Mouse (Mus musculus): Measurements from ENCODE around the gene Casq2. TPM values are rescaled to one million over a fixed set of nuclear protein-coding genes. Genes with fewer than 3 reads are reported as not detected.

Casq2 gene
- polyA plus RNA-seq, 1 experiment from 2014 or later, result 0.95 TPM

DNA sequence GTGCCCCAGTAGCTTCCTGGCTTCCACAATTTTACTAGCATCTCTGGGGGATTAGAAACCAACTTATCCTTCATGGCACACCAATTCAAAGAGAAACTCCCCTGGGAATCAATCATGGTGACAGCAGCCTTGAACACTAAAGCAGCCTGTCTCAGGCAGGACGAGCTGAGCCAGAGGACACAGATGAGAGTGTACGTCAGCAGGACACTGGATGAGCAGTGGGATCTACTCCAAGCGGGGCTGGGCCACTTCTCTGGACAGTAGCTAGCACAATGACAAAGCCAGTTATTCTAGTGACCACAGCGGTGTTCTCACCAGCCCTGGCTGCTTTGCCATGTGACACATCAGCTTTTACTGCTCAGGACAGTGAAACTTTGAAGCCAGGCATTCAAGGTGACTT lies 95.0 kb downstream of the Casq2 start:
- Histone ChIP-seq H3K4me1 (replicated peaks; ENCODE audit: control insufficient read depth, insufficient read depth, low read length) (no peaks in the 10 kb centered on the region), H3K27ac (ENCODE audit: low read depth, low read length) (no peak overlapping the region), H3K4me2 (no peak overlapping the region), H3K36me3 (ENCODE audit: control insufficient read depth, insufficient read depth, low read length) (peaks cover 2% of the 10 kb centered on the region; the same call in 1 of the 2 replicates), H3K27me3 (replicated peaks; ENCODE audit: control insufficient read depth, insufficient read depth, low read length) (no peaks in the 10 kb centered on the region), H3K9me3 (ENCODE audit: control insufficient read depth, low read length) (no peaks in the 10 kb centered on the region), H3K9ac (ENCODE audit: low read depth, low read length) (no peak overlapping the region), H3K4me3 (ENCODE audit: low read depth, low read length) (no peak overlapping the region)
- no peak for ATAC-seq (replicated peaks; ENCODE audit: low FRiP score)
- no peak for DNase-seq (ENCODE audit: low spot score)
- WGBS, result 85% methylated on average over 4 of the region's 4 CpGs

DNA sequence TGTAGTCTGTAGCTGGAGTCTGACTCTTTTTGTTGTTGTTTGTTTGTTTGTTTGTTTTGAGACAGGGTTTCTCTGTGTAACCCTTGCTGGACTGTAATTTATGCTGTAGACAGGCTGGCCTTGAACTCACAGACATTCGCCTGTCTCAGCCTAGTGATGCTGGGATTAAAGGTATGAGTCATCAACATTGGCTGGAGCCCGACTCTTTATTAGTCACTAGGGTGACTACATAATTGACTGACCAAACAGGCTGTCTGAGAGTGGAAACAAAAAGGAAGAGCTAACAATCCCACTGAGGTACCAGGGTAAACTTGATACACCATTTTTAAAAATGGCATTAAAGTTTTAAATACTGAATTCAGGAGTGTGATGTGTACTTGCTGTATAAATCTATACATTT lies 96.4 kb downstream of the Casq2 start:
- H3K4me3 ChIP-seq (ENCODE audit: low read depth, low read length), result no peak overlapping the region
- no peaks in the 10 kb centered on the region for H3K27me3 ChIP-seq (replicated peaks; ENCODE audit: control insufficient read depth, insufficient read depth, low read length)
- 92% methylated on average over 2 of the region's 2 CpGs for WGBS
- H3K4me1 ChIP-seq (replicated peaks; ENCODE audit: control insufficient read depth, insufficient read depth, low read length), result no peaks in the 10 kb centered on the region
- no peak overlapping the region for H3K27ac ChIP-seq (ENCODE audit: low read depth, low read length)
- no peak for DNase-seq (ENCODE audit: low spot score)
- no peaks in the 10 kb centered on the region for H3K9me3 ChIP-seq (ENCODE audit: control insufficient read depth, low read length)
- peaks cover 4% of the 10 kb centered on the region; the same call in 1 of the 2 replicates for H3K36me3 ChIP-seq (ENCODE audit: control insufficient read depth, insufficient read depth, low read length)
- ATAC-seq (replicated peaks; ENCODE audit: low FRiP score), result no peak
- no peak overlapping the region for H3K9ac ChIP-seq (ENCODE audit: low read depth, low read length)
- no peak overlapping the region for H3K4me2 ChIP-seq

DNA sequence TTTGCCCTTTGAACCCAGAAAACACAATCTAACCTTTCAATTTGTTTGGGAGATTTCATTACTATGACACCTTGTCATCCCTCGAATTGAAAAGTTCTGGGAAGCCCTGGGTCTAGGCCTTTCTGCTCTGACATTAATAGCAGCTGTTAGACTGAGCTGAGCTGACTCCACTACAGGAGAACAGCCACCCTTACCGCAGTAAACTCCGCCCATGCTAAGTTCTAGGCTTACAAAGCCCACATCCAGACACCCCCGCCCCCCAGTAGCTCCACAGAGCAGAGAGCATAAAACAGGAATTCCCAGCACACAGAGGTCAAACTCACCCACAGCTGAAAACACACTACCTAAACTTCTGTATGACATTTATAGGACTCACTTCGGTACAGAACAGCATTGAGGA lies 98.5 kb downstream of the Casq2 start:
- no peak overlapping the region for H3K9ac ChIP-seq (ENCODE audit: low read depth, low read length)
- H3K4me3 ChIP-seq (ENCODE audit: low read depth, low read length), result no peak overlapping the region
- WGBS, result 79% methylated on average over 5 of the region's 5 CpGs
- H3K4me1 ChIP-seq (replicated peaks; ENCODE audit: control insufficient read depth, insufficient read depth, low read length), result no peaks in the 10 kb centered on the region
- H3K4me2 ChIP-seq, result no peak overlapping the region
- no peaks in the 10 kb centered on the region for H3K27me3 ChIP-seq (replicated peaks; ENCODE audit: control insufficient read depth, insufficient read depth, low read length)
- no peaks in the 10 kb centered on the region for H3K9me3 ChIP-seq (ENCODE audit: control insufficient read depth, low read length)
- H3K36me3 ChIP-seq (ENCODE audit: control insufficient read depth, insufficient read depth, low read length), result peaks cover 4% of the 10 kb centered on the region; the same call in 1 of the 2 replicates
- H3K27ac ChIP-seq (ENCODE audit: low read depth, low read length), result no peak overlapping the region
- DNase-seq (ENCODE audit: low spot score) (no peak), ATAC-seq (replicated peaks; ENCODE audit: low FRiP score) (no peak)

DNA sequence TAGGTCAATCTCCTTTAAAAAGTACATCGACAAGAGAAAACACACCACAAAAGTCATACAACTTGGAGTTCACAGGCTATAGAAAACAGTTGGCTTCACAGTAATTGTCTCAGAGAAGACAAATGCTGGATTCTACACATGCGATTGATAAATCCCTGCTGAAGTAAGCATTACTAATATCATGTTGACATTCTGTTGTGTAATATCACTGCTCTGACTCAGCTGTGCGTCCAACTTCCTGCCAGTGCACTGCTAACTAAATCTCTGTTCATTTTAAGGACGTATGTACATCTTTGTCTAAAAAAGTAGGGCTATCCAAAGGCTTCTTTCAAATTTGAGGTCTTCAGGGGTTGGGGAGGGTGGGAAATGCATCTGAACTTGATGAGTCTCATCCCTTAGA lies 101.2 kb downstream of the Casq2 start:
- DNase-seq (ENCODE audit: low spot score), result no peak
- H3K9ac ChIP-seq (ENCODE audit: low read depth, low read length), result no peak overlapping the region
- no peak overlapping the region for H3K4me2 ChIP-seq
- H3K27me3 ChIP-seq (replicated peaks; ENCODE audit: control insufficient read depth, insufficient read depth, low read length), result no peaks in the 10 kb centered on the region
- H3K36me3 ChIP-seq (ENCODE audit: control insufficient read depth, insufficient read depth, low read length), result peaks cover 4% of the 10 kb centered on the region; the same call in 1 of the 2 replicates
- H3K4me1 ChIP-seq (replicated peaks; ENCODE audit: control insufficient read depth, insufficient read depth, low read length), result no peaks in the 10 kb centered on the region; the same call in 1 of the 2 replicates
- ATAC-seq (replicated peaks; ENCODE audit: low FRiP score), result no peak
- H3K27ac ChIP-seq (ENCODE audit: low read depth, low read length), result no peak overlapping the region
- 74% methylated on average over 4 of the region's 4 CpGs for WGBS
- H3K4me3 ChIP-seq (ENCODE audit: low read depth, low read length), result no peak overlapping the region
- H3K9me3 ChIP-seq (ENCODE audit: control insufficient read depth, low read length), result no peaks in the 10 kb centered on the region

DNA sequence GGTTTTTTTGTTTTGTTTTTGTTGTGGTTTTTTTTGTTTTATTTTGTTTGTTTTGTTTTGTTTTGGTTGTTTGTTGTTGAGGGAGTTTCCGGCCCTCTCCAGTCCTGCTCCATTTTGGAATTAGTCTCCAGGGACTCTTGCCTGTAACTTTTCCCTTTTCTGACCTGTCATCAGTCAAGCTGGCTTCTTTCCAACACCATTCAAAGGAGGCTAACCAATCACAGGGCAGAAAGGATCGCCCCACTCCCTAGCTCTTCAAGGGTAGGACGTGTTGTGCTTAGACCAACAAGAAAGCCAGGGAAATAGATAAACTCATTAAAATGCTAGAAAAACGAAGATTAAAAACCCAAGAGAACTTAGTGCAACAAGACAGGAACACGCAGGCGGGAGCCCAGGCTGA lies 102.8 kb downstream of the Casq2 start:
- no peaks in the 10 kb centered on the region for H3K9me3 ChIP-seq (ENCODE audit: control insufficient read depth, low read length)
- ATAC-seq (replicated peaks; ENCODE audit: low FRiP score) (no peak), DNase-seq (ENCODE audit: low spot score) (no peak)
- H3K4me2 ChIP-seq, result no peak overlapping the region
- no peak overlapping the region for H3K27ac ChIP-seq (ENCODE audit: low read depth, low read length)
- H3K36me3 ChIP-seq (ENCODE audit: control insufficient read depth, insufficient read depth, low read length), result peaks cover 2% of the 10 kb centered on the region; the same call in 1 of the 2 replicates
- no peak overlapping the region for H3K9ac ChIP-seq (ENCODE audit: low read depth, low read length)
- no peaks in the 10 kb centered on the region for H3K27me3 ChIP-seq (replicated peaks; ENCODE audit: control insufficient read depth, insufficient read depth, low read length)
- WGBS, result 56% methylated on average over 6 of the region's 6 CpGs
- no peak overlapping the region for H3K4me3 ChIP-seq (ENCODE audit: low read depth, low read length)
- H3K4me1 ChIP-seq (replicated peaks; ENCODE audit: control insufficient read depth, insufficient read depth, low read length), result peaks cover 4% of the 10 kb centered on the region

DNA sequence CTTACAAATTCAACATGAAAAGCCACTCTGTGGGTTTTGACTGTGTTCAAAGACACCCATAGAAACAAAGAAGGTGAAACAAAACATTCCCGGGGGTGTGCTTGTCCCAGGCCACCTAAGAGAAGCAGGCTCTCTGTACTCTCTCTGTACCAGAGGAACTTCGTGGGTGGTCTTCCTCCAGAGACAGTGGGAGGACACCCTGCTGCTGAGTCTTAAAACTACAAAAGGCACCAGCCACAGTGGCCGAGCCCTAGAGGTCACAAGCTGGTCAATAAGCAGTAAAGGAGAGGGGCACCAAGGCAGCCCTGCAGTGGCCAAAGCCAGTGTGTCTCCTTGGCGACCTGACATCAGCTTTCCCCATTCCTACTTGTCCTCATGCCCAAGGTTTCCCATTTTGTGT lies 103.8 kb downstream of the Casq2 start:
- peaks cover 2% of the 10 kb centered on the region; the same call in 1 of the 2 replicates for H3K36me3 ChIP-seq (ENCODE audit: control insufficient read depth, insufficient read depth, low read length)
- H3K4me3 ChIP-seq (ENCODE audit: low read depth, low read length), result no peak overlapping the region
- H3K9me3 ChIP-seq (ENCODE audit: control insufficient read depth, low read length), result no peaks in the 10 kb centered on the region
- DNase-seq (ENCODE audit: low spot score) (no peak), ATAC-seq (replicated peaks; ENCODE audit: low FRiP score) (no peak)
- H3K27me3 ChIP-seq (replicated peaks; ENCODE audit: control insufficient read depth, insufficient read depth, low read length), result no peaks in the 10 kb centered on the region
- H3K4me1 ChIP-seq (replicated peaks; ENCODE audit: control insufficient read depth, insufficient read depth, low read length), result peaks cover 12% of the 10 kb centered on the region
- 37% methylated on average over 4 of the region's 4 CpGs for WGBS
- H3K27ac ChIP-seq (ENCODE audit: low read depth, low read length), result no peak overlapping the region
- H3K4me2 ChIP-seq, result no peak overlapping the region
- no peak overlapping the region for H3K9ac ChIP-seq (ENCODE audit: low read depth, low read length)

DNA sequence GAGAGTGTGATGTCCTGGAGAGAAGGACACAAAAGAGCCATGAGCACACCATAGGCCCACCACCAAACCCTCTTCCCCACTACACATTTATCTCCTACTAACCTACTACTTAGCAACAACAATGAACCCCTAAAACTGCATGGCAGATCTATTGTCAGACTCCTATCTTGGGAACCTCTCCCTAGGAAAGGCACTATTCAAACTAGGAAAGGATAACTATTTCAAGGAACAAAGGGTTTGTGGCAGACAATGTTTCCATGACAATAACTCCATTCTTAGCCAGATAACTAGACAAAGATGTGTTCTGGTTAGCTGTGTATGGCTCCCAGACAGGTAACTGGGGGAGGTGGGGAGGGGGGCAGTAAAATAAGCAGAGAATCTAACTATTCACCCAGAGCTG lies 104.4 kb downstream of the Casq2 start:
- H3K4me3 ChIP-seq (ENCODE audit: low read depth, low read length), result no peak overlapping the region
- H3K27me3 ChIP-seq (replicated peaks; ENCODE audit: control insufficient read depth, insufficient read depth, low read length), result no peaks in the 10 kb centered on the region
- H3K27ac ChIP-seq (ENCODE audit: low read depth, low read length), result no peak overlapping the region
- no peak overlapping the region for H3K4me2 ChIP-seq
- no peak for ATAC-seq (replicated peaks; ENCODE audit: low FRiP score)
- no peak for DNase-seq (ENCODE audit: low spot score)
- H3K36me3 ChIP-seq (ENCODE audit: control insufficient read depth, insufficient read depth, low read length), result peaks cover 2% of the 10 kb centered on the region; the same call in 1 of the 2 replicates
- no peaks in the 10 kb centered on the region for H3K9me3 ChIP-seq (ENCODE audit: control insufficient read depth, low read length)
- peaks cover 17% of the 10 kb centered on the region for H3K4me1 ChIP-seq (replicated peaks; ENCODE audit: control insufficient read depth, insufficient read depth, low read length)
- no peak overlapping the region for H3K9ac ChIP-seq (ENCODE audit: low read depth, low read length)

DNA sequence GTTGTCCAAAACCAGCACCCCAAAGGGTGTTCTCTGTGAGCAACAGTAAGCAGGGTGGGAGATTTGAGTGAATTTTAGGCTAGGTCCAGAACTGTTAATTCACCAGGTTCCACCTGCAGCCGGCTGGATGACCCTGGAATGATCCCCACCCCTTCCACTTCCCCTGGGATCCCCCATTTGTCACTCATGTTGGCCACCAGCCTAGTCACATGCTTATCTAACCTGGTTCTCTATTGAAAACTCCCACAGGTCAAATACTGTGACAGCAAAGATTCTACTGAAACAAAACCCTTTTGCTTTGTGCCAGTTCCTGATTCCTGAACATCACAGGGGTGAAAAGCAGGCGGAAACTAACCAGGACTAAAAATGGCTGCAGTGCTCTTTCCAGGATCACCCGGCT lies 105.4 kb downstream of the Casq2 start:
- Histone ChIP-seq H3K9me3 (ENCODE audit: control insufficient read depth, low read length) (no peaks in the 10 kb centered on the region), H3K4me1 (replicated peaks; ENCODE audit: control insufficient read depth, insufficient read depth, low read length) (peaks cover 22% of the 10 kb centered on the region), H3K27me3 (replicated peaks; ENCODE audit: control insufficient read depth, insufficient read depth, low read length) (no peaks in the 10 kb centered on the region), H3K4me2 (no peak overlapping the region), H3K4me3 (ENCODE audit: low read depth, low read length) (no peak overlapping the region), H3K27ac (ENCODE audit: low read depth, low read length) (no peak overlapping the region), H3K36me3 (ENCODE audit: control insufficient read depth, insufficient read depth, low read length) (peaks cover 11% of the 10 kb centered on the region; the same call in 1 of the 2 replicates), H3K9ac (ENCODE audit: low read depth, low read length) (no peak overlapping the region)
- WGBS, result 83% methylated on average over 3 of the region's 3 CpGs
- ATAC-seq (replicated peaks; ENCODE audit: low FRiP score) (no peak), DNase-seq (ENCODE audit: low spot score) (no peak)

DNA sequence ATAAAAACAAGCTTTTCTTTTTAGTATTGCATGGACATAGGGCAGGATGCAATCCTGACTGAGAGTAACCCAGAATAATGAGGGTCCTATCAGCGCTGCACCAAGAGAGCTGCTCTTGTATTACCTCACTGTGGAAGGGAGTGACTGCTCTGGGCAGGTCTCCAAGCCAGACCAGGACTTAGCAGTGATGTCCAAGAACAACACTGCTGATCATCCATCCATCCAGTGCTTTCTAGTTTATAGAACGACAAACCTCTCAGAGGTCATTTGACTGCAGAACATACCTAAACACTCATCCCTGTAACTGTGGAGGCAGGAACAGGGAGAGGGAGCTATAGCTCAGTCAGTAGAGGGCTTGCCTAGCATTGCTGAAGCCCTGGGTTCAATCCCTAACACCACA lies 106.4 kb downstream of the Casq2 start:
- no peak for ATAC-seq (replicated peaks; ENCODE audit: low FRiP score)
- no peaks in the 10 kb centered on the region for H3K9me3 ChIP-seq (ENCODE audit: control insufficient read depth, low read length)
- no peak overlapping the region for H3K27ac ChIP-seq (ENCODE audit: low read depth, low read length)
- no peak overlapping the region for H3K4me2 ChIP-seq
- no peak overlapping the region for H3K9ac ChIP-seq (ENCODE audit: low read depth, low read length)
- DNase-seq (ENCODE audit: low spot score), result no peak
- H3K36me3 ChIP-seq (ENCODE audit: control insufficient read depth, insufficient read depth, low read length), result peaks cover 9% of the 10 kb centered on the region; the same call in 1 of the 2 replicates
- 81% methylated on average over 2 of the region's 2 CpGs for WGBS
- H3K27me3 ChIP-seq (replicated peaks; ENCODE audit: control insufficient read depth, insufficient read depth, low read length), result no peaks in the 10 kb centered on the region
- H3K4me1 ChIP-seq (replicated peaks; ENCODE audit: control insufficient read depth, insufficient read depth, low read length), result peaks cover 30% of the 10 kb centered on the region
- H3K4me3 ChIP-seq (ENCODE audit: low read depth, low read length), result no peak overlapping the region
